Mouse (Mus musculus) brown adipose tissue, adult 24 weeks (tissue): Measurements from ENCODE around the gene Snx14. TPM values are rescaled to one million over a fixed set of nuclear protein-coding genes. Genes with fewer than 3 reads are reported as not detected.
A peak's percentile ranks its signal among the peaks of the same experiment; 100 is the strongest.
"Not testable (repeated sequence)": the region's sequence is repeated elsewhere in the genome, so short reads cannot be mapped to it uniquely, and the experiment has no call there.

ENCODE experiments used
- H3K27ac ChIP-seq: fragments of 200-500 bp; replicated peaks from 2 replicates; pipeline ENCODE4 v1.5.1; 2012; ENCODE audit warnings: low read depth, mild to moderate bottlenecking, low read length
- H3K4me1 ChIP-seq: fragments of 200-500 bp; 2 replicates; pipeline ENCODE4 v1.6.1; 2012; ENCODE audit warnings: low read length, mixed read lengths; ENCODE audit not compliant: control insufficient read depth, insufficient read depth, insufficient read length
- H3K4me3 ChIP-seq: fragments of 200-500 bp; 2 replicates; pipeline ENCODE4 v1.5.1; 2012; ENCODE audit warnings: low read depth, mild to moderate bottlenecking, low read length, moderate library complexity; ENCODE audit not compliant: insufficient read depth
- polyA plus RNA-seq: library from polyadenylated mRNA; stranded (reverse); fragments of >200 nt; gene quantifications from 2 replicates; pipeline ENCODE4 v1.2.4, GENCODE M21; 2012; ENCODE audit not compliant: missing spikeins, insufficient read depth, insufficient read length

Snx14 gene
- 29.7 and 38.5 TPM in 2 replicates for polyA plus RNA-seq

GRCm38 (mm10) chr9:88438555-88439237, at the start of gene Snx14:
Gene Snx14, minus strand, starts transcription at chr9:88438958.
- Histone ChIP-seq H3K4me1 (peaks cover 5% of the 10 kb centered on the region), H3K4me3 (peak within 1 kb of the TSS; percentile 97), H3K27ac (peak within 1 kb of the TSS; percentile 64)

- no peak overlapping the region for H3K4me3 ChIP-seq
- H3K4me1 ChIP-seq: no peaks in the 10 kb centered on the region
- no peak overlapping the region for H3K27ac ChIP-seq
These were observed 45.8 kb upstream of the Snx14 start for GRCm38 (mm10) chr9:88484531-88484930.

- peak overlapping the region; percentile 86 for H3K27ac ChIP-seq
- H3K4me1 ChIP-seq: no peaks in the 10 kb centered on the region
- peak overlapping the region; percentile 85 for H3K4me3 ChIP-seq
These were observed 44.2 kb upstream of the Snx14 start for GRCm38 (mm10) chr9:88482829-88483396.

- peak within 1 kb of the TSS; percentile 93 for H3K4me3 ChIP-seq
- peak within 1 kb of the TSS; percentile 98 for H3K27ac ChIP-seq
- not testable (repeated sequence) for H3K4me1 ChIP-seq
These were observed 43.6 kb upstream of the Snx14 start, which contains the start of gene Syncrip for GRCm38 (mm10) chr9:88482230-88482828. Gene Syncrip, minus strand, starts transcription at chr9:88482574.

- H3K4me1 ChIP-seq: no peaks in the 10 kb centered on the region
- H3K4me3 ChIP-seq: peak overlapping the region; percentile 93
- H3K27ac ChIP-seq: peak overlapping the region; percentile 87
These were observed 43.0 kb upstream of the Snx14 start for GRCm38 (mm10) chr9:88481791-88482160.

GRCm38 (mm10) chr9:88481061-88481790, 42.5 kb upstream of the Snx14 start:
- peak overlapping the region; percentile 87 for H3K27ac ChIP-seq
- peak overlapping the region; percentile 93 for H3K4me3 ChIP-seq
- no peaks in the 10 kb centered on the region for H3K4me1 ChIP-seq

GRCm38 (mm10) chr9:88480120-88480519, 41.4 kb upstream of the Snx14 start:
- H3K4me3 ChIP-seq: no peak overlapping the region
- H3K4me1 ChIP-seq: no peaks in the 10 kb centered on the region
- H3K27ac ChIP-seq: no peak overlapping the region

- no peaks in the 10 kb centered on the region for H3K4me1 ChIP-seq
- H3K4me3 ChIP-seq: no peak overlapping the region
These were observed 37.4 kb upstream of the Snx14 start for GRCm38 (mm10) chr9:88476138-88476537.

GRCm38 (mm10) chr9:88461017-88461416, 22.3 kb upstream of the Snx14 start:
- not testable (repeated sequence) for H3K4me1 ChIP-seq, H3K27ac ChIP-seq, H3K4me3 ChIP-seq

More at GRCm38 (mm10) chr9:88476138-88476537, 37.4 kb upstream of the Snx14 start:
- H3K27ac ChIP-seq: no peak overlapping the region

GRCm38 (mm10) chr9:88439991-88440390, 1.2 kb upstream of the Snx14 start:
- Histone ChIP-seq H3K4me1 (peaks cover 5% of the 10 kb centered on the region), H3K27ac (no peak overlapping the region), H3K4me3 (no peak overlapping the region)

- Histone ChIP-seq H3K4me1 (peaks cover 5% of the 10 kb centered on the region), H3K27ac (peak overlapping the region; percentile 44; the same call in 1 of the 2 replicates), H3K4me3 (peak overlapping the region; percentile 97)
These were observed 461 bp upstream of the Snx14 start for GRCm38 (mm10) chr9:88439238-88439600.

GRCm38 (mm10) chr9:88438237-88438554, 562 bp downstream of the Snx14 start:
- Histone ChIP-seq H3K27ac (no peak overlapping the region; the same call in none of the 2 replicates), H3K4me1 (peaks cover 5% of the 10 kb centered on the region), H3K4me3 (peak overlapping the region; percentile 97)

GRCm38 (mm10) chr9:88437342-88438236, 1.2 kb downstream of the Snx14 start:
- Histone ChIP-seq H3K4me1 (peaks cover 5% of the 10 kb centered on the region), H3K4me3 (peak overlapping the region; percentile 97), H3K27ac (no peak overlapping the region; the same call in 1 of the 2 replicates)

- H3K27ac ChIP-seq: no peak overlapping the region
- no peak overlapping the region for H3K4me3 ChIP-seq
These were observed 14.4 kb downstream of the Snx14 start for GRCm38 (mm10) chr9:88424356-88424755.

More at GRCm38 (mm10) chr9:88424356-88424755, 14.4 kb downstream of the Snx14 start:
- H3K4me1 ChIP-seq: no peaks in the 10 kb centered on the region
